Mouse (Mus musculus): ENCODE results near the gene Gm5142. TPM values are rescaled to one million over a fixed set of nuclear protein-coding genes. Genes with fewer than 3 reads are reported as not detected.

Gene Gm5142
- total RNA-seq (2014; fragmentation: Nextera tagmentation) (not detected in 2 replicates), total RNA-seq (2017) (not detected in 2 replicates)

GRCm38 (mm10) chr14:59178649-59179048 is at the start of gene Gm5142:
Gm5142 (minus strand) TSS chr14:59178749.
- ATAC-seq (replicated peaks; ENCODE audit: poor library complexity, severe bottlenecking): no peak

- no peak for ATAC-seq (replicated peaks; ENCODE audit: poor library complexity, severe bottlenecking)
These were observed 47.7 kb upstream of the Gm5142 start for GRCm38 (mm10) chr14:59226240-59226639.

- no peak for ATAC-seq (replicated peaks; ENCODE audit: poor library complexity, severe bottlenecking)
These were observed 40.7 kb upstream of the Gm5142 start for GRCm38 (mm10) chr14:59219241-59219640.

- ATAC-seq (replicated peaks; ENCODE audit: poor library complexity, severe bottlenecking): no peak
These were observed 31.3 kb upstream of the Gm5142 start for GRCm38 (mm10) chr14:59209816-59210215.

- no peak for ATAC-seq (replicated peaks; ENCODE audit: poor library complexity, severe bottlenecking)
These were observed 30.5 kb upstream of the Gm5142 start for GRCm38 (mm10) chr14:59209003-59209402.

GRCm38 (mm10) chr14:59205976-59206583 is 27.5 kb upstream of the Gm5142 start:
- no peak for ATAC-seq (replicated peaks; ENCODE audit: poor library complexity, severe bottlenecking)

GRCm38 (mm10) chr14:59205461-59205860 is 26.9 kb upstream of the Gm5142 start:
- no peak for ATAC-seq (replicated peaks; ENCODE audit: poor library complexity, severe bottlenecking)

GRCm38 (mm10) chr14:59201604-59202215 is 23.2 kb upstream of the Gm5142 start:
- peak; percentile 6; the same call in 1 of the 2 replicates for ATAC-seq (replicated peaks; ENCODE audit: poor library complexity, severe bottlenecking)

- peak; percentile 94 for ATAC-seq (replicated peaks; ENCODE audit: poor library complexity, severe bottlenecking)
These were observed 22.4 kb upstream of the Gm5142 start, which contains the start of gene Rcbtb1 for GRCm38 (mm10) chr14:59200711-59201603. Rcbtb1 (plus strand) TSS chr14:59201209.

- ATAC-seq (replicated peaks; ENCODE audit: poor library complexity, severe bottlenecking): no peak
These were observed 7.6 kb upstream of the Gm5142 start for GRCm38 (mm10) chr14:59186121-59186520.

GRCm38 (mm10) chr14:59185514-59185913 is 7.0 kb upstream of the Gm5142 start:
- no peak; the same call in 1 of the 2 replicates for ATAC-seq (replicated peaks; ENCODE audit: poor library complexity, severe bottlenecking)

GRCm38 (mm10) chr14:59182732-59183131 is 4.2 kb upstream of the Gm5142 start:
- ATAC-seq (replicated peaks; ENCODE audit: poor library complexity, severe bottlenecking): no peak

GRCm38 (mm10) chr14:59157016-59157698 is 21.4 kb downstream of the Gm5142 start:
- no peak for ATAC-seq (replicated peaks; ENCODE audit: poor library complexity, severe bottlenecking)

GRCm38 (mm10) chr14:59155589-59155988 is 23.0 kb downstream of the Gm5142 start:
- ATAC-seq (replicated peaks; ENCODE audit: poor library complexity, severe bottlenecking): no peak

- no peak for ATAC-seq (replicated peaks; ENCODE audit: poor library complexity, severe bottlenecking)
These were observed 35.8 kb downstream of the Gm5142 start, which contains the start of gene 1700129C05Rik for GRCm38 (mm10) chr14:59142793-59143192. 1700129C05Rik (minus strand) TSS chr14:59142893.

GRCm38 (mm10) chr14:59114281-59114680 is 64.3 kb downstream of the Gm5142 start:
- ATAC-seq (replicated peaks; ENCODE audit: poor library complexity, severe bottlenecking): no peak
